Mouse (Mus musculus) cerebral cortex, adult 2 months (tissue): ENCODE data around the gene Rab22a.

Experiments used
- WGBS: fragments of 180-500 bp; shearing (Covaris S2); methylation state at CpG from one replicate; pipeline ENCODE4 v1.1.7; 2018; 5-methylcytosine and 5-hydroxymethylcytosine counted together

Rab22a gene

GRCm38 (mm10) chr2:173672328-173672896 lies 12.9 kb downstream of the Rab22a start:
- WGBS, result 65% methylated on average over 2 of the region's 2 CpGs

GRCm38 (mm10) chr2:173673469-173673868 lies 13.9 kb downstream of the Rab22a start:
- 71% methylated on average over 1 of the region's 1 CpGs for WGBS

GRCm38 (mm10) chr2:173678593-173678992 lies 19.0 kb downstream of the Rab22a start:
- WGBS, result 96% methylated on average over 2 of the region's 2 CpGs

GRCm38 (mm10) chr2:173679217-173679616 lies 19.7 kb downstream of the Rab22a start:
- 65% methylated on average over 3 of the region's 3 CpGs for WGBS

- WGBS, result 90% methylated on average over 1 of the region's 1 CpGs
Observed at GRCm38 (mm10) chr2:173680153-173680552, 20.6 kb downstream of the Rab22a start.

- WGBS, result 64% methylated on average over 10 of the region's 10 CpGs
Observed at GRCm38 (mm10) chr2:173682773-173683172, 23.2 kb downstream of the Rab22a start.

GRCm38 (mm10) chr2:173685781-173686361 lies 26.3 kb downstream of the Rab22a start:
- WGBS, result 90% methylated on average over 3 of the region's 3 CpGs

GRCm38 (mm10) chr2:173687363-173687762 lies 27.8 kb downstream of the Rab22a start:
- 91% methylated on average over 5 of the region's 5 CpGs for WGBS

GRCm38 (mm10) chr2:173691748-173692147 lies 32.2 kb downstream of the Rab22a start:
- 65% methylated on average over 6 of the region's 6 CpGs for WGBS

GRCm38 (mm10) chr2:173692693-173693092 lies 33.1 kb downstream of the Rab22a start:
- WGBS, result 71% methylated on average over 2 of the region's 2 CpGs

GRCm38 (mm10) chr2:173698850-173699249 lies 39.3 kb downstream of the Rab22a start:
- WGBS, result 50% methylated on average over 3 of the region's 3 CpGs

GRCm38 (mm10) chr2:173702096-173702866 lies 42.7 kb downstream of the Rab22a start:
- WGBS, result 61% methylated on average over 16 of the region's 16 CpGs

GRCm38 (mm10) chr2:173702867-173703237 lies 43.3 kb downstream of the Rab22a start:
- WGBS, result 84% methylated on average over 12 of the region's 12 CpGs

GRCm38 (mm10) chr2:173705827-173706551 lies 46.4 kb downstream of the Rab22a start:
- 80% methylated on average over 15 of the region's 15 CpGs for WGBS

GRCm38 (mm10) chr2:173710193-173710592 lies 50.6 kb downstream of the Rab22a start:
- 39% methylated on average over 6 of the region's 6 CpGs for WGBS

- 79% methylated on average over 10 of the region's 10 CpGs for WGBS
Observed at GRCm38 (mm10) chr2:173712656-173713055, 53.1 kb downstream of the Rab22a start.

GRCm38 (mm10) chr2:173713241-173713640 lies 53.7 kb downstream of the Rab22a start:
- 87% methylated on average over 4 of the region's 4 CpGs for WGBS

- whole genome bisulfite sequencing, result 77% methylated on average over 8 of the region's 8 CpGs
Observed at GRCm38 (mm10) chr2:173714620-173715218, 55.2 kb downstream of the Rab22a start.

GRCm38 (mm10) chr2:173716966-173717365 lies 57.4 kb downstream of the Rab22a start:
- 52% methylated on average over 5 of the region's 5 CpGs for WGBS

- WGBS, result 93% methylated on average over 6 of the region's 7 CpGs
Observed at GRCm38 (mm10) chr2:173719115-173719514, 59.6 kb downstream of the Rab22a start, which contains the start of gene 1700010B08Rik. Gene 1700010B08Rik (plus strand): TSS chr2:173719415.

- 54% methylated on average over 11 of the region's 11 CpGs for WGBS
Observed at GRCm38 (mm10) chr2:173722251-173722857, 62.8 kb downstream of the Rab22a start.
